Mouse (Mus musculus) liver, embryonic 15.5 days (tissue): ENCODE data around the gene Sema4a. TPM values are rescaled to one million over a fixed set of nuclear protein-coding genes. Genes with fewer than 3 reads are reported as not detected.

Experiments used
- ATAC-seq: fragments of 200-750 bp; cut with Nextera tagmentation; 2 replicates; pipeline ENCODE4 v1.8.0; 2017; ENCODE audit warnings: moderate number of reproducible peaks, mild to moderate bottlenecking, moderate library complexity; ENCODE audit not compliant: insufficient read depth
- H3K27ac ChIP-seq: fragments of 300-500 bp; sonication (generic); replicated peaks from 2 replicates; pipeline ENCODE4 v1.5.1; 2015; ENCODE audit warnings: mild to moderate bottlenecking, inconsistent platforms
- H3K27me3 ChIP-seq: fragments of 300-500 bp; sonication (generic); 2 replicates; pipeline ENCODE4 v1.6.1; 2015; ENCODE audit warnings: mild to moderate bottlenecking, inconsistent platforms
- H3K36me3 ChIP-seq: fragments of 300-500 bp; sonication (generic); replicated peaks from 2 replicates; pipeline ENCODE4 v1.6.1; 2015; ENCODE audit warnings: moderate library complexity, mild to moderate bottlenecking, inconsistent platforms
- H3K4me1 ChIP-seq: fragments of 300-500 bp; sonication (generic); replicated peaks from 2 replicates; pipeline ENCODE4 v1.6.1; 2015; ENCODE audit warnings: inconsistent platforms
- H3K4me2 ChIP-seq: fragments of 300-500 bp; sonication (generic); 2 replicates; pipeline ENCODE4 v1.6.1; 2015; ENCODE audit warnings: moderate library complexity, mild to moderate bottlenecking, inconsistent platforms
- H3K4me3 ChIP-seq: fragments of 300-500 bp; sonication (generic); replicated peaks from 2 replicates; pipeline ENCODE4 v1.5.1; 2015; ENCODE audit warnings: mild to moderate bottlenecking, inconsistent platforms
- H3K9ac ChIP-seq: fragments of 300-500 bp; sonication (generic); 2 replicates; pipeline ENCODE4 v1.6.1; 2015; ENCODE audit warnings: moderate library complexity, mild to moderate bottlenecking, inconsistent platforms
- H3K9me3 ChIP-seq: fragments of 300-500 bp; sonication (generic); replicated peaks from 2 replicates; pipeline ENCODE4 v1.6.1; 2016; ENCODE audit warnings: inconsistent platforms
- WGBS: fragments of 180-500 bp; shearing (Covaris S2); methylation state at CpG from one replicate; pipeline ENCODE4 v1.1.7; 2015; ENCODE audit warnings: mixed read lengths; ENCODE audit not compliant: insufficient replicate concordance; 5-methylcytosine and 5-hydroxymethylcytosine counted together
- polyA plus RNA-seq: library from polyadenylated mRNA; unstranded; fragments of >200 nt; fragmentation: Nextera tagmentation; extraction: Ambion mirVana; gene quantifications from 2 replicates; pipeline ENCODE4 v1.2.1, GENCODE M21; 2015

Gene Sema4a
- polyA plus RNA-seq, 1 experiment from 2014 or later = 25.0 TPM

GRCm38 (mm10) chr3:88473020-88473419 is 12.0 kb upstream of the Sema4a start:
- Histone ChIP-seq H3K4me3 (no peak overlapping the region), H3K4me1 (peaks cover 8% of the 10 kb centered on the region), H3K9me3 (no peaks in the 10 kb centered on the region), H3K9ac (no peak overlapping the region), H3K4me2 (no peak overlapping the region), H3K27ac (no peak overlapping the region), H3K36me3 (no peaks in the 10 kb centered on the region), H3K27me3 (peaks cover 15% of the 10 kb centered on the region)
- 44% methylated on average over 5 of the region's 5 CpGs for WGBS
- no peak for ATAC-seq

- H3K4me2 ChIP-seq = no peak overlapping the region; the same call in 1 of the 2 replicates
- H3K36me3 ChIP-seq = no peaks in the 10 kb centered on the region
- peaks cover 21% of the 10 kb centered on the region for H3K27me3 ChIP-seq
- no peak overlapping the region for H3K4me3 ChIP-seq
- H3K9me3 ChIP-seq = no peaks in the 10 kb centered on the region
- 61% methylated on average over 10 of the region's 10 CpGs for WGBS
- peak overlapping the region; percentile 35 for H3K27ac ChIP-seq
- H3K9ac ChIP-seq = no peak overlapping the region
- peaks cover 6% of the 10 kb centered on the region for H3K4me1 ChIP-seq
- ATAC-seq = peak; percentile 76
Measured at GRCm38 (mm10) chr3:88470943-88471479, 10.0 kb upstream of the Sema4a start.

GRCm38 (mm10) chr3:88469466-88469865 is 8.5 kb upstream of the Sema4a start:
- ATAC-seq = no peak
- Histone ChIP-seq H3K27me3 (peaks cover 21% of the 10 kb centered on the region), H3K27ac (no peak overlapping the region), H3K4me3 (no peak overlapping the region), H3K4me2 (no peak overlapping the region), H3K36me3 (no peaks in the 10 kb centered on the region), H3K9me3 (no peaks in the 10 kb centered on the region), H3K9ac (no peak overlapping the region), H3K4me1 (peaks cover 6% of the 10 kb centered on the region)
- 45% methylated on average over 2 of the region's 2 CpGs for WGBS

DNA sequence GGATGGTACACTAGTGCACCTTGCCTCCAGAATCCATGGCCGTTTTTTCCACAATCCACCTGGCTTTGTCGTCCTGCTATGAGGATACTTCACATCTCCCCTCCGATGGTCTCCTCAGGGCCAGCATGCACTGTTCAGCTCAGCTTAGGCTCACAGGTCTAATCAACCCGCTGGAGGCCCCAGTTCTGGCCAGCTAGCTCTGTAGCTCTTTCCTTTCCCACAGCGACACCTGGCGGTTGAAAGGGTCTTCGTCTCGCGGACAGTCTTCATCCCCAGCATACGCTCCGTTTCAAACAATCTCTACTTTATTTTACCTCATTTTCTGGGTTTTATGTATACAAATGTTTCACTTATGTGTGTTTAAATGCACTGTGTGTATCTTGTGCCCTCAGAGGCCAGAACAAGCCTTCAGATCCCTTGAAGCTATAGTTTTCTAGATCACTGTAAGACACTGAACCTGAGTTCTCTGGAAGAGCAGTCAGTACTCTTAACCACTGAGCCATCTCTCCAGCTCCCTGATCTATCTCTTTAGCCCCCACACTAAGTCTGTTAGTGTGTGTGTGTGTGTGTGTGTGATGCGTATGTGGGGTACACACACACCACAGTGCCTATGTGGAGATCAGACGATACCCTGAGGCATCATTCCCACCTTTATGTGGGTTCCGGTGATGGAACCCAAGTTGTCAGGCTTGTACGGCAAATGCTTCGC is 6.3 kb upstream of the Sema4a start:
- Histone ChIP-seq H3K9me3 (no peaks in the 10 kb centered on the region), H3K27me3 (peaks cover 11% of the 10 kb centered on the region; the same call in 1 of the 2 replicates), H3K36me3 (no peaks in the 10 kb centered on the region), H3K4me1 (peaks cover 6% of the 10 kb centered on the region), H3K9ac (no peak overlapping the region), H3K4me3 (no peak overlapping the region), H3K4me2 (no peak overlapping the region), H3K27ac (no peak overlapping the region)
- 26% methylated on average over 16 of the region's 16 CpGs for WGBS
- ATAC-seq = peak; percentile 55; the same call in 1 of the 2 replicates

- H3K9me3 ChIP-seq = no peaks in the 10 kb centered on the region
- H3K4me2 ChIP-seq = no peak overlapping the region
- no peak for ATAC-seq
- WGBS = 48% methylated on average over 2 of the region's 2 CpGs
- H3K4me3 ChIP-seq = no peak overlapping the region
- H3K27ac ChIP-seq = 0 out of 2 replicates have a peak overlapping the region, but pooled peaks have one; percentile 5
- no peak overlapping the region for H3K9ac ChIP-seq
- peaks cover 28% of the 10 kb centered on the region for H3K27me3 ChIP-seq
- no peaks in the 10 kb centered on the region for H3K36me3 ChIP-seq
- H3K4me1 ChIP-seq = peaks cover 6% of the 10 kb centered on the region
Measured at GRCm38 (mm10) chr3:88465127-88465526, 4.1 kb upstream of the Sema4a start.

- H3K4me3 ChIP-seq = no peak overlapping the region
- peaks cover 6% of the 10 kb centered on the region for H3K4me1 ChIP-seq
- no peak for ATAC-seq
- no peaks in the 10 kb centered on the region for H3K36me3 ChIP-seq
- H3K9ac ChIP-seq = no peak overlapping the region
- no peak overlapping the region for H3K27ac ChIP-seq
- no peaks in the 10 kb centered on the region for H3K9me3 ChIP-seq
- no peak overlapping the region for H3K4me2 ChIP-seq
- H3K27me3 ChIP-seq = peaks cover 33% of the 10 kb centered on the region
- 29% methylated on average over 3 of the region's 3 CpGs for WGBS
Measured at GRCm38 (mm10) chr3:88464425-88464824, 3.4 kb upstream of the Sema4a start.

- peaks cover 61% of the 10 kb centered on the region for H3K27me3 ChIP-seq
- WGBS = 35% methylated on average over 5 of the region's 5 CpGs
Measured at GRCm38 (mm10) chr3:88460029-88460428, 953 bp downstream of the Sema4a start.

GRCm38 (mm10) chr3:88458778-88459219 is 2.2 kb downstream of the Sema4a start:
- no peak overlapping the region for H3K4me3 ChIP-seq
- peaks cover 33% of the 10 kb centered on the region for H3K4me1 ChIP-seq
- H3K9ac ChIP-seq = no peak overlapping the region
- peaks cover 66% of the 10 kb centered on the region for H3K27me3 ChIP-seq
- H3K4me2 ChIP-seq = no peak overlapping the region
- no peaks in the 10 kb centered on the region for H3K9me3 ChIP-seq
- 4% methylated on average over 14 of the region's 14 CpGs for WGBS
- H3K27ac ChIP-seq = no peak overlapping the region
- H3K36me3 ChIP-seq = no peaks in the 10 kb centered on the region
- no peak for ATAC-seq

More at GRCm38 (mm10) chr3:88460029-88460428, 953 bp downstream of the Sema4a start:
- Histone ChIP-seq H3K9me3 (no peaks in the 10 kb centered on the region), H3K4me1 (peaks cover 23% of the 10 kb centered on the region), H3K27ac (no peak overlapping the region), H3K4me2 (no peak overlapping the region), H3K36me3 (no peaks in the 10 kb centered on the region), H3K9ac (no peak overlapping the region), H3K4me3 (no peak overlapping the region)
- ATAC-seq = no peak

GRCm38 (mm10) chr3:88456746-88457532 is 4.0 kb downstream of the Sema4a start:
- peaks cover 79% of the 10 kb centered on the region for H3K27me3 ChIP-seq
- no peaks in the 10 kb centered on the region for H3K9me3 ChIP-seq
- no peak overlapping the region for H3K9ac ChIP-seq
- no peak overlapping the region for H3K4me3 ChIP-seq
- no peak for ATAC-seq
- 0 out of 2 replicates have a peak overlapping the region, but pooled peaks have one; percentile 38 for H3K27ac ChIP-seq
- H3K4me2 ChIP-seq = no peak overlapping the region
- H3K4me1 ChIP-seq = peaks cover 43% of the 10 kb centered on the region
- H3K36me3 ChIP-seq = no peaks in the 10 kb centered on the region
- 52% methylated on average over 7 of the region's 7 CpGs for WGBS

GRCm38 (mm10) chr3:88456313-88456712 is 4.7 kb downstream of the Sema4a start:
- peak overlapping the region; percentile 38 for H3K4me3 ChIP-seq
- peak; percentile 60 for ATAC-seq
- H3K4me1 ChIP-seq = peaks cover 43% of the 10 kb centered on the region
- no peaks in the 10 kb centered on the region for H3K9me3 ChIP-seq
- 0 out of 2 replicates have a peak overlapping the region, but pooled peaks have one; percentile 4 for H3K9ac ChIP-seq
- peak overlapping the region; percentile 70 for H3K27ac ChIP-seq
- H3K4me2 ChIP-seq = peak overlapping the region; percentile 53
- no peaks in the 10 kb centered on the region; the same call in 1 of the 2 replicates for H3K36me3 ChIP-seq
- peaks cover 77% of the 10 kb centered on the region for H3K27me3 ChIP-seq
- 60% methylated on average over 8 of the region's 8 CpGs for WGBS
